Mouse (Mus musculus) cerebellum, adult 2 months (tissue): Measurements from ENCODE around the gene Gmds. TPM values are rescaled to one million over a fixed set of nuclear protein-coding genes. Genes with fewer than 3 reads are reported as not detected.

Experiments used
- DNase-seq, 2 experiments: peaks; one replicate each; pipeline ENCODE4 v3.0.0; 2021
- H3K27ac ChIP-seq: fragments of 200-500 bp; 2 replicates; pipeline ENCODE4 v1.5.1; 2012; ENCODE audit warnings: low read length, control low read depth, inconsistent platforms; ENCODE audit not compliant: insufficient read depth
- H3K27me3 ChIP-seq: fragments of 200-500 bp; 2 replicates; pipeline ENCODE4 v1.6.1; 2012; ENCODE audit warnings: inconsistent platforms, mild to moderate bottlenecking, low read length, moderate library complexity; ENCODE audit not compliant: control insufficient read depth, insufficient read depth
- H3K4me1 ChIP-seq: fragments of 200-500 bp; 2 replicates; pipeline ENCODE4 v1.6.1; 2011; ENCODE audit warnings: low read length; ENCODE audit not compliant: control insufficient read depth, insufficient read depth
- H3K4me3 ChIP-seq: fragments of 200-500 bp; replicated peaks from 2 replicates; pipeline ENCODE3; 2011; ENCODE audit warnings: mild to moderate bottlenecking, low read depth, low read length, control low read depth; ENCODE audit not compliant: insufficient read depth
- CTCF ChIP-seq: fragments of 200-500 bp; IDR thresholded peaks from 2 replicates; pipeline ENCODE4 v1.5.1; 2011; ENCODE audit warnings: low read depth, mild to moderate bottlenecking, control low read depth, low read length, moderate library complexity, borderline replicate concordance; ENCODE audit not compliant: insufficient read depth
- POLR2A ChIP-seq: fragments of 200-500 bp; IDR thresholded peaks from 2 replicates; pipeline ENCODE4 v1.6.1; 2011; ENCODE audit warnings: low read length, control low read depth, borderline replicate concordance; ENCODE audit not compliant: insufficient read depth
- WGBS: fragments of 180-500 bp; shearing (Covaris S2); methylation state at CpG from one replicate; pipeline ENCODE4 v1.1.7; 2018; 5-methylcytosine and 5-hydroxymethylcytosine counted together
- polyA plus RNA-seq: library from polyadenylated mRNA; depleted of rRNA; stranded (reverse); fragments of >200 nt; gene quantifications from 2 replicates; pipeline ENCODE4 v1.2.3, GENCODE M21; 2012

Gmds gene
- polyA plus RNA-seq, 1 experiment, result 12.3 TPM

DNA sequence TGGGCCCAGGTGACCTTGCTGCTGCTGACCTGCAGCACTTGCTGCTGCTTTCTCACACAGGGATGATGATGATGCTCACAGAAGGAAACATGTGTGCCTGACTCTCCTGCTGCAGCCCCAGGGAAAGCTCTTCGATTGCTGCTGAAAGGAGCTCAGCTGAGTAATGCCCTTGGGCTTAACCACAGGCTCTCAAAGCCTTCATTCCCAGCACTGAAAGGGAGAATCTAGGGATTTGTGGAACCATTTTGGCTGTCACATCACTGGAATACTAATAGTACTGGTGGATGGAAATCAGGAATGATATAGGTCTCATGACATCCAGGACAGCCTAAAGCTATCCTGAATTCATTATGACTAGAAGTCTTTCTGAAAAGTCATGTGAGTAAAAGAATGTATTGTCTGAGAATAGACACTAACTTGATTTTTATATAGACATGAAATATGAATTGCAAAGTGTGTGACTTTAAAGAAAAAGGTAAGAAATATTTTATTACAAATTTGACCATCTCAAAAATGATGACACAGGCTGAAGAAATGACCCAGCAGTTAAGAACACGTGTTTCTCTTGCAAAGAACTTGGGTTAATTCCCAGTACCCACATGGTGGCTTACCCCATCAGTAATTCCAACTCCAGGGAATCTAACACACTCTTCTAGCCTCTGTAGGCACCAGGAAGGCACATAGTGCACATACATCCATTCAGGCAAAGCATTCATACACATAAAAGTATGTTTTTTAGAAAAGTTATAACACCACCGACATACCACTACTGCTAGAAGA is 43.9 kb downstream of the Gmds start:
- H3K4me1 ChIP-seq, result no peaks in the 10 kb centered on the region
- no peak for TF ChIP-seq POLR2A
- no peak for TF ChIP-seq CTCF
- no peak overlapping the region for H3K27ac ChIP-seq
- no peak for DNase-seq
- 48% methylated on average over 3 of the region's 3 CpGs for WGBS
- H3K4me3 ChIP-seq, result no peak overlapping the region
- no peaks in the 10 kb centered on the region for H3K27me3 ChIP-seq

GRCm38 (mm10) chr13:32272937-32273496 is 65.5 kb downstream of the Gmds start:
- Histone ChIP-seq H3K27me3 (no peaks in the 10 kb centered on the region), H3K4me1 (no peaks in the 10 kb centered on the region), H3K27ac (no peak overlapping the region), H3K4me3 (no peak overlapping the region)
- DNase-seq, result no peak
- 96% methylated on average over 2 of the region's 2 CpGs for WGBS
- TF ChIP-seq POLR2A, result no peak
- TF ChIP-seq CTCF, result no peak

- TF ChIP-seq POLR2A (no peak), CTCF (no peak)
- Histone ChIP-seq H3K4me1 (no peaks in the 10 kb centered on the region), H3K27ac (no peak overlapping the region), H3K27me3 (no peaks in the 10 kb centered on the region), H3K4me3 (no peak overlapping the region)
- no peak for DNase-seq
- WGBS, result 82% methylated on average over 2 of the region's 2 CpGs
Observed at GRCm38 (mm10) chr13:32269757-32270156, 68.8 kb downstream of the Gmds start.

- no peaks in the 10 kb centered on the region for H3K4me1 ChIP-seq
- TF ChIP-seq CTCF (no peak), POLR2A (no peak)
- H3K4me3 ChIP-seq, result no peak overlapping the region
- DNase-seq, result no peak
- no peaks in the 10 kb centered on the region for H3K27me3 ChIP-seq
- 92% methylated on average over 2 of the region's 2 CpGs for WGBS
- no peak overlapping the region for H3K27ac ChIP-seq
Observed at GRCm38 (mm10) chr13:32269261-32269660, 69.3 kb downstream of the Gmds start.

- Histone ChIP-seq H3K27me3 (no peaks in the 10 kb centered on the region), H3K4me3 (no peak overlapping the region), H3K27ac (no peak overlapping the region), H3K4me1 (no peaks in the 10 kb centered on the region)
- TF ChIP-seq CTCF (no peak), POLR2A (no peak)
- no peak for DNase-seq
- WGBS, result 43% methylated on average over 3 of the region's 3 CpGs
Observed at GRCm38 (mm10) chr13:32268284-32268683, 70.3 kb downstream of the Gmds start.

DNA sequence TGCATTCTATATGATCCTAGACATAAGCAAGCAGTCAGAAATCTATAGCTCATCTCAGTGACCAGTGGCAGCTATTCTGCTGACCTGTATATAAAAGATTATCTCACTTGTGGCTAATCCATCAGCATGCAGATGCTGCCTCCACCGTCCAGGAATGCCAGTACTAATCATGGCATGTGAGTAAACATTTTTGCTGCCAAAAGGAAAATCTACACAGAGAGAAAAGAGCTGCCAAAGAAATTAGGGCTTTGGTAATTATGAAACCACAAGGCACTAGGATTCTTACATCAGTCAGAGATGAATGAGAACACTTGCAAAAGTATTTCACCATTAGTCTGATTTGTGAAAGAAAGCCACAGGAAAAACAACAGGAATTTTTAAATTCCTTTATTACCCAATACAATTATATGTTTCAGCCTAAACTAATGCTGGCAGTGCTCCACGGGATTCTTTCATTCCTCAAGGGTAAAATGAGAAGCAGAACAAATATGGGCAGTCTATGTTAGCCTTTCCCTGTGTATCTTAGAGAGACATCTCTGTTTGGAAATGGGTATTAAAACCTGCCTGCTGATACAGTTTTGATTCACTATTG is 71.3 kb downstream of the Gmds start:
- Histone ChIP-seq H3K27me3 (no peaks in the 10 kb centered on the region), H3K4me3 (no peak overlapping the region), H3K27ac (no peak overlapping the region), H3K4me1 (no peaks in the 10 kb centered on the region)
- 9% methylated on average over 2 of the region's 2 CpGs for WGBS
- TF ChIP-seq POLR2A (no peak), CTCF (no peak)
- DNase-seq, result peak in 1 of 2 experiments; percentile 6

DNA sequence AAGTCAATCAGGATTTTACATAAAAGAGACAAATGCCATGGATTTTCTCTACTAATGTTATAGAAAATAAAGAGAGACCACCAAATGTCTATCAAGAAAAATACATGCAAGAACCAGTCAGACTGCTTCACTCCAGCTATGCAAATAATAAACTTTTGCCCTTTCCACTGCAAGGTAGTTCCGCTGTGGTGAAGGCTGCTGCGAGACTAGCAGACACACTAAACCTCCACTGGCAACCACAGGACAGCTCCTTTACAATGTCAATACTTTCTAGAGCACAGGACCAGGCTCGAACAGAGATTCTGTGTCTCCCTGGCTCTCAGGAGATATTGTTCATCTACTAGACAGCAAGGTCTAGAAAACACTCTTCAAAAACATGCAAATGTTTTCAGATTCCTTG is 71.8 kb downstream of the Gmds start:
- Histone ChIP-seq H3K4me1 (no peaks in the 10 kb centered on the region), H3K27ac (no peak overlapping the region), H3K4me3 (no peak overlapping the region), H3K27me3 (no peaks in the 10 kb centered on the region)
- 83% methylated on average over 3 of the region's 3 CpGs for WGBS
- no peak for DNase-seq
- TF ChIP-seq POLR2A (no peak), CTCF (no peak)

DNA sequence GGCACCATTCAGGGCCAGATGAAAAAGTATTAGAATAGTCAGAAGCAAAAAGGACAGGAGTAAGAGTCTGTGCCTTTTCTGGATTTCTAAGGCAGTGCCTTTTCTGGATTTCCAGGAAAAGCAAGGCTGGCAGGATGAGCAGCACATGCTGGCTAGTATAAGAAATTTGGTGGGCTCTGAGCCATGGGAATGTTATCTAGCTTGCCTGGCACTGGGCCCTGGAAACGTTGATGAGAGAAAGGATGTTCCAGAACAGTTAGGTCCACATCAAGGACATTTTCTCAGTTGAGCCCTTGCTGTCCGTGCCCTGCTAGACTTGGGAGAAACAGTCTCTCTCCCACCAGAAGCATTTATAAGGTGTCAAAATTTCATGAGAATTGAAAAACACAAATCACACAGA is 82.4 kb downstream of the Gmds start:
- H3K27me3 ChIP-seq, result no peaks in the 10 kb centered on the region
- 15% methylated on average over 2 of the region's 2 CpGs for WGBS
- no peak overlapping the region for H3K27ac ChIP-seq
- no peak overlapping the region for H3K4me3 ChIP-seq
- peak in 1 of 2 experiments; percentile 15 for DNase-seq
- no peak for TF ChIP-seq POLR2A
- no peak for TF ChIP-seq CTCF
- H3K4me1 ChIP-seq, result no peaks in the 10 kb centered on the region
